Mouse (Mus musculus) embryonic fibroblast, embryonic 13.5 days (primary cell): Measurements from ENCODE around the gene Kif21a.

Source experiments
- CTCF ChIP-seq: IDR thresholded peaks from 2 replicates; pipeline ENCODE4 v1.5.1; 2011; ENCODE audit warnings: mild to moderate bottlenecking, control low read depth, low read length, moderate library complexity, borderline replicate concordance; ENCODE audit not compliant: insufficient read depth
- POLR2A ChIP-seq: IDR thresholded peaks from 2 replicates; pipeline ENCODE4 v1.6.1; 2011; ENCODE audit warnings: low read depth, mild to moderate bottlenecking, control low read depth, low read length, moderate library complexity

DNA sequence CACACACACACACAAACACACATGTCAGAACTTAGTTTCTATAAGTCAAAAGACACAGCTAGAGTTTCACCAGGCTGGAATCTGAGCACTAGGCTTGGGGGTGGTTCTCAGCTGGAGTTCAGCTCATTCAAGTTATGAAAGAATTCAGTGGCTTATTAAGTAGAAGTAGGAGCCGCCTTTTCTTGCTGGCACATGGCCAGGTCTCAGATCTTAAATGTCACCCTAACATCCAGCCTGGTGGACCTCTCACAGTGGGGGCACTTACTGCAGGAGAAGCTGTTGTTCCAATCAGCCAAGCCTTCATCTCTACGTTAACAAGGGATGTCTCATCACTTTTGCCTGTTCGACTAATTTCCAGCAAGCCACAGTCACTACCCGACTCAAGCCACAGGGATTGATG lies 39.5 kb downstream of the Kif21a start:
- TF ChIP-seq CTCF (no peak), POLR2A (no peak)
